Mouse (Mus musculus) liver, embryonic 14.5 days (tissue): ENCODE data around the gene Qars.

ENCODE experiments used
- CTCF ChIP-seq: IDR thresholded peaks from 2 replicates; pipeline ENCODE4 v1.5.1; 2016; ENCODE audit warnings: antibody characterized with exemption, low read depth, control low read depth
- EP300 ChIP-seq: IDR thresholded peaks from 2 replicates; pipeline ENCODE4 v1.6.1; 2016; ENCODE audit warnings: antibody characterized with exemption, low read depth

DNA sequence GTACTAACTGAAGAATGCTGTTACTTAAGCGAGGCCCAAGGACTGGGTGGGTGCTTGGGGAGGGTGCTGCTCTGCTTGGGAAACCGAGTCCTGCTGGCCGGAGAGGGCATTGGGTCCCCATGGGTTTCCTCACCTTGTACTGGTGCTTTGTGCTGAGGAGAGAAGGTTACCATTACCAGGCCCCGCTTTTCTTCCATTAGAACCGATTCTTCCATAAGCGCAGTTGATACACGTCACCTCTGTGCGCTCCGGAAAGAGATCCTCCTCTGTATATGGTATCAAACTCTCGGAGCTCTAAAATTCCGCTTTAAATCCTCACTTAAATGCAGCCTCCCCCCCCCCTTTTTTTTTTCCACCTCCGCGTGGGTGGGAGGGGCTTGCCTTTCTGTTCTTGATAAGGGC lies 10.4 kb downstream of the Qars start:
- TF ChIP-seq CTCF: peak; percentile 24; the same call in 1 of the 2 replicates
- no peak for TF ChIP-seq EP300
